Mouse (Mus musculus): Measurements from ENCODE around the gene Slc41a2. TPM values are rescaled to one million over a fixed set of nuclear protein-coding genes. Genes with fewer than 3 reads are reported as not detected.

Slc41a2 gene
- polyA plus RNA-seq, 1 experiment from 2014 or later = 0.52 TPM

DNA sequence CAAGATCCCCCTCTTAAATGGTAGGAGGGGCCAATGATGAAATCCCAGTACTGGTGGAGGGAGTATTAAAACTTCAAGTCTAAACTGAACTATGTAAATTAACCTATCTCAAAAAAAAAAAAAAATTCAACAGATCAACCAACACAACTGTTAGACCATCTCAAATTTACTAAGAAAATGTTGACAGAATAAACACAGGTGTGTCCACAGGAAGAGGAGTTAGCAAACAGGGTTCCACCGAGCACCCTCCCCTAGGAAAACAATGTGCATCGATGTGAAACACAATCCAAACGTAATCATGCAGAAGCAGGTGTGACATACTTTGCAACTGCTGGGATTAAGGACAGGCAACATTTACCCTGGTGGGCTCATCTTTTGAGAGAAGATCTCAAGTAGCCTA is 12.8 kb downstream of the Slc41a2 start:
- Histone ChIP-seq H3K27me3 (ENCODE audit: insufficient read depth, low read length) (no peaks in the 10 kb centered on the region), H3K4me1 (ENCODE audit: insufficient read depth, low read length) (no peaks in the 10 kb centered on the region), H3K36me3 (ENCODE audit: insufficient read depth, low read length) (no peaks in the 10 kb centered on the region), H3K27ac (ENCODE audit: low read length) (no peak overlapping the region), H3K9me3 (ENCODE audit: low read length) (no peaks in the 10 kb centered on the region), H3K4me2 (replicated peaks; ENCODE audit: low read depth, low read length) (no peak overlapping the region), H3K9ac (replicated peaks; ENCODE audit: low read length) (no peak overlapping the region), H3K4me3 (ENCODE audit: low read length) (no peak overlapping the region)
- no peak for ATAC-seq (ENCODE audit: low FRiP score, low TSS enrichment)
- WGBS = 49% methylated on average over 3 of the region's 3 CpGs

DNA sequence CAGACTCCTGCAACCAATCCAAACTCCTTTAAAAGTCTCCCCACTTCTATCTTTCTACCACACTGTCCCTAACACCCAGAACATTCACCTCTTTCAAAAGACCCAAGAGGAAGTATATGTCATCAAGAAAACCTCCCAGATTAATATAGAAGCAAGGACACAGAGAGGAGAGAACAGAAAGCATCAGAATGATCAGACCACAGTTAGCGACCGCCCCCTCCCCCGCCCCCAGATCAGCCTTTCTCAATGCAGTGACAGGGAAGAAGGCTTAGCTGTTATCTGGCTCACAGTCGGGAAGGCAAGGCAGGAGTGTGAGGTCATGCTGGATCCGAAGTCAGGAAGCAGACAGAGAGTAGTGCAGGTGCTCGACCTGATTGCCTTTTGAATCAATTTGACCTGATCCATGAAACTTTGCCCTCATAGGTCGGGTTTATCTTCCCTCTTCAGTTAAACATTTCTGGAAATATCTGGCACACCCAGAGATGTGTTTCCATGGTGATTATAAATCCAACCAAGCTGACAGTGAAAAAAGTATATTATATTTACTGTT is 15.1 kb downstream of the Slc41a2 start:
- Histone ChIP-seq H3K9ac (replicated peaks; ENCODE audit: low read length) (no peak overlapping the region), H3K9me3 (ENCODE audit: low read length) (no peaks in the 10 kb centered on the region), H3K4me3 (ENCODE audit: low read length) (no peak overlapping the region), H3K4me1 (ENCODE audit: insufficient read depth, low read length) (no peaks in the 10 kb centered on the region), H3K36me3 (ENCODE audit: insufficient read depth, low read length) (no peaks in the 10 kb centered on the region), H3K27me3 (ENCODE audit: insufficient read depth, low read length) (no peaks in the 10 kb centered on the region), H3K4me2 (replicated peaks; ENCODE audit: low read depth, low read length) (no peak overlapping the region), H3K27ac (ENCODE audit: low read length) (no peak overlapping the region)
- ATAC-seq (ENCODE audit: low FRiP score, low TSS enrichment) = no peak
- WGBS = 51% methylated on average over 7 of the region's 7 CpGs

DNA sequence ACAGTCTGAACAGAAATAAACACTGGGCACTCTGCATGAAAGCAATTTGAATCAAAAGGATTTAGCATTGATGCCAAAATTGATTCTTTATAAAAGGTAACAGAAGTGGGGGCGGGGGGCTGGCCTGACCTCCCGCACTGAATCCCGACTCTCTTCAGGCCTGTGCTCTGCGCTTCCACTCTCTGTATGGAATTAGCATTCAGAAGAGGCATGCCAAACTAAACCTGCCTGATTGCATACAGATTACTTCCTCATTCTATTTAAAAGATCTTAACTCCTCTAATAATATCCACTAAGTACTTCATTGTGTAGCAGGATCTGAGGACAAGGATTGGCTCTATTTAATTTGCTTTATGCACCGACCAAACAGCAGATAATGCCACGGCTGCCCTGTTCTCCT is 16.2 kb downstream of the Slc41a2 start:
- H3K27ac ChIP-seq (ENCODE audit: low read length) = no peak overlapping the region
- no peak overlapping the region for H3K4me3 ChIP-seq (ENCODE audit: low read length)
- no peaks in the 10 kb centered on the region for H3K27me3 ChIP-seq (ENCODE audit: insufficient read depth, low read length)
- 76% methylated on average over 6 of the region's 6 CpGs for WGBS
- no peak overlapping the region for H3K9ac ChIP-seq (replicated peaks; ENCODE audit: low read length)
- ATAC-seq (ENCODE audit: low FRiP score, low TSS enrichment) = no peak
- H3K36me3 ChIP-seq (ENCODE audit: insufficient read depth, low read length) = no peaks in the 10 kb centered on the region
- H3K4me2 ChIP-seq (replicated peaks; ENCODE audit: low read depth, low read length) = no peak overlapping the region
- H3K9me3 ChIP-seq (ENCODE audit: low read length) = no peaks in the 10 kb centered on the region
- no peaks in the 10 kb centered on the region for H3K4me1 ChIP-seq (ENCODE audit: insufficient read depth, low read length)

DNA sequence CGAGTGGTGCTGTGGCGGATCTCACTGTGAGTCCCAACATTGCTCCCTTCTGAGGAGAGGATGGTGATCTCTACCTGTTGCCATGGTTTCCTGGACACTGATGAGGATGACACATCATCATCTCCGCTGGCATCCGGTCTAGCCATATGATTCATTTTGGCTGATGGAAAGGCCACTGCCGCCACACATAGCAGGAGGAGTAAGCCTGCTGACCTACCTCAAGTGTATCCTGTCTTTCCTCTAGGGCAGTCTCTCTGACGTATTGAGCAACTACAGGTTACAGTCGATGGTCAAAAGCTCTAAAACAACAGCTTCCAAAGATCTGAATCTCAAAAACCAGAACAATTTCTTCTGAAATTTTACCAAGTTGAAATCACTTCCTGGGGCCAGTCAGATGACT is 16.8 kb downstream of the Slc41a2 start:
- no peaks in the 10 kb centered on the region for H3K27me3 ChIP-seq (ENCODE audit: insufficient read depth, low read length)
- no peaks in the 10 kb centered on the region for H3K4me1 ChIP-seq (ENCODE audit: insufficient read depth, low read length)
- H3K9me3 ChIP-seq (ENCODE audit: low read length) = no peaks in the 10 kb centered on the region
- WGBS = 85% methylated on average over 7 of the region's 7 CpGs
- no peak for ATAC-seq (ENCODE audit: low FRiP score, low TSS enrichment)
- no peaks in the 10 kb centered on the region for H3K36me3 ChIP-seq (ENCODE audit: insufficient read depth, low read length)
- H3K4me2 ChIP-seq (replicated peaks; ENCODE audit: low read depth, low read length) = no peak overlapping the region
- H3K9ac ChIP-seq (replicated peaks; ENCODE audit: low read length) = no peak overlapping the region
- no peak overlapping the region for H3K4me3 ChIP-seq (ENCODE audit: low read length)
- no peak overlapping the region for H3K27ac ChIP-seq (ENCODE audit: low read length)

DNA sequence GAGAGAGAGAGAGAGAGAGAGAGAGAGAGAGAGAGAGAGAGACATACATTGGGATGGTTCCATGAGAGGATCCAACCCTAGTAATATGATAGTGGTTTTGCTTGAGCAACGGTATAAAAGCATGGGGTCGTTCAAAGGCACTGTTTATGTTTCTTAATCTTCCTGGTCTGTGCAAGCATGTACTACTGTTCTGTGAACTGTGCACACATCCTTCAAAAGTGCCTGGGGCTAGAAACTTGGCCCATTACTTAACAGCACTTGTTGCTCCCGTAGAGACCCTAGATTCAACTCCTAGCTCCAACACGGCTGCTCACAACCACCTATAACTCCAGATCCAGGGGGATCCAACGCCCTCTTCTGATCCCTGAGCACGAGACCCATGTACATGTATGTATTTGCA is 17.3 kb downstream of the Slc41a2 start:
- no peak overlapping the region for H3K4me3 ChIP-seq (ENCODE audit: low read length)
- no peaks in the 10 kb centered on the region for H3K9me3 ChIP-seq (ENCODE audit: low read length)
- H3K36me3 ChIP-seq (ENCODE audit: insufficient read depth, low read length) = no peaks in the 10 kb centered on the region
- no peaks in the 10 kb centered on the region for H3K4me1 ChIP-seq (ENCODE audit: insufficient read depth, low read length)
- H3K4me2 ChIP-seq (replicated peaks; ENCODE audit: low read depth, low read length) = no peak overlapping the region
- no peaks in the 10 kb centered on the region for H3K27me3 ChIP-seq (ENCODE audit: insufficient read depth, low read length)
- ATAC-seq (ENCODE audit: low FRiP score, low TSS enrichment) = no peak
- no peak overlapping the region for H3K9ac ChIP-seq (replicated peaks; ENCODE audit: low read length)
- H3K27ac ChIP-seq (ENCODE audit: low read length) = no peak overlapping the region
- WGBS = 58% methylated on average over 6 of the region's 6 CpGs

DNA sequence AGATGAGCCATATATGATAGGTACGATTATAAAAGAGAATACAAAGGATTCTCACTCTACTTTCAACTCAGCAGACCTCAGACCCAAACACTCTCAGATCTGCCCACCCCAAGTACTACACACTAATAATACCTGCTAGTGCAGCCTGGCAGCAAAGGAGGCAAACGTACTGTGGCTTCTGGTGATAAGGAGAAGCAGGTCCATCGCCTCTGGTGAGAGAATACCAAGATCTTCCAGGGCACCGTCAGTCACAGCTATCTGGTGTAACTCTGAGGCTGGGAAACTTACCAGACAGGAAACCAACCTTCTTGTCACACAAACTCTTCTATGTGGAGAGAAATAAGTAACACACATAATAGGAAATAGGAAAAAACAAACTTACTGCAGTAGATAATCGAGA is 24.6 kb downstream of the Slc41a2 start:
- Histone ChIP-seq H3K9me3 (ENCODE audit: low read length) (peaks cover 3% of the 10 kb centered on the region; the same call in 1 of the 2 replicates), H3K27ac (ENCODE audit: low read length) (no peak overlapping the region), H3K4me1 (ENCODE audit: insufficient read depth, low read length) (no peaks in the 10 kb centered on the region), H3K36me3 (ENCODE audit: insufficient read depth, low read length) (no peaks in the 10 kb centered on the region), H3K4me3 (ENCODE audit: low read length) (no peak overlapping the region), H3K4me2 (replicated peaks; ENCODE audit: low read depth, low read length) (no peak overlapping the region), H3K9ac (replicated peaks; ENCODE audit: low read length) (no peak overlapping the region), H3K27me3 (ENCODE audit: insufficient read depth, low read length) (no peaks in the 10 kb centered on the region)
- no peak for ATAC-seq (ENCODE audit: low FRiP score, low TSS enrichment)
- WGBS = 86% methylated on average over 5 of the region's 5 CpGs

DNA sequence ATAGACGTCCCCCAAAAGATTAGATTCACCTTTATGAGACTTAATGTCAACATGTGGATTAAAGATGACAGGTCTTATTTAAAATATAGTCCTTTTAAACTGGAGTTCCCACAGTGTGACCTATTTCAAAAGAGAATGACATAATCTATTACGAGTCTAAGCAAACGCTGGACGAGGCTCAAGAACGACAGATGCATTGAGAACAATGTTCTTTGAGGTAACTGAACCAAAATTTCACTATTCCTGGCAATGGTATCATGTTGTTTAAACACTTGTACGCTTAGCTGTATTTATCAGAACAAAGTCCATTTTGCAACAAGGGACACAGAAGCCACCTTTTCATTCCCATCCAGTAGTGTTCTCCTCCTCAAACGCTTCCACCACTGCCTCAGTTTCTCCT is 27.3 kb downstream of the Slc41a2 start:
- Histone ChIP-seq H3K4me2 (replicated peaks; ENCODE audit: low read depth, low read length) (no peak overlapping the region), H3K4me3 (ENCODE audit: low read length) (no peak overlapping the region), H3K4me1 (ENCODE audit: insufficient read depth, low read length) (no peaks in the 10 kb centered on the region), H3K9me3 (ENCODE audit: low read length) (peaks cover 3% of the 10 kb centered on the region; the same call in 1 of the 2 replicates), H3K9ac (replicated peaks; ENCODE audit: low read length) (no peak overlapping the region), H3K27ac (ENCODE audit: low read length) (no peak overlapping the region), H3K27me3 (ENCODE audit: insufficient read depth, low read length) (no peaks in the 10 kb centered on the region), H3K36me3 (ENCODE audit: insufficient read depth, low read length) (no peaks in the 10 kb centered on the region)
- WGBS = 83% methylated on average over 7 of the region's 7 CpGs
- no peak for ATAC-seq (ENCODE audit: low FRiP score, low TSS enrichment)

DNA sequence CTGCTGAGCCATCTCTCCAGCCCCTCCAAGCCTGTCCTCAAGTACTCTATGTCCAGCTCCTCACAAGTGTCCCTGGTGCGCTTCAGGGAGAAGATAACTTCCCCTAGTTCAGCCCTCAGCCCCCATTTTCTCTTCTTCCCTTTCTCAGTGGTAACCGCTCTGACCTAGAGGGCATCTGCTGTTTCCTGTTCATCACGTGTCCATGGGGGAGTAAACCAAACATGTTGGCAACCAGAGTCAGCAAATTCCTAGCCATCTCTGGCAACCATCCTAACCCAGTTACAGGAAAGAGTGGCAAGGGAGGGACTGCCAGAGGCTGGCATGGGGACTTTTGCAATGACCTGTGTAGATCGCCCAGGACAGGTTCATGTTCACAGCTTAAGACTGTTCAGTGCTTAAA is 36.0 kb downstream of the Slc41a2 start:
- Histone ChIP-seq H3K4me1 (ENCODE audit: insufficient read depth, low read length) (0 out of 2 replicates have a peak, but pooled peaks cover 4% of the 10 kb centered on the region), H3K4me2 (replicated peaks; ENCODE audit: low read depth, low read length) (no peak overlapping the region), H3K9me3 (ENCODE audit: low read length) (no peaks in the 10 kb centered on the region), H3K27me3 (ENCODE audit: insufficient read depth, low read length) (no peaks in the 10 kb centered on the region), H3K36me3 (ENCODE audit: insufficient read depth, low read length) (no peaks in the 10 kb centered on the region), H3K27ac (ENCODE audit: low read length) (no peak overlapping the region), H3K4me3 (ENCODE audit: low read length) (no peak overlapping the region), H3K9ac (replicated peaks; ENCODE audit: low read length) (no peak overlapping the region)
- ATAC-seq (ENCODE audit: low FRiP score, low TSS enrichment) = no peak
- WGBS = 54% methylated on average over 4 of the region's 4 CpGs

DNA sequence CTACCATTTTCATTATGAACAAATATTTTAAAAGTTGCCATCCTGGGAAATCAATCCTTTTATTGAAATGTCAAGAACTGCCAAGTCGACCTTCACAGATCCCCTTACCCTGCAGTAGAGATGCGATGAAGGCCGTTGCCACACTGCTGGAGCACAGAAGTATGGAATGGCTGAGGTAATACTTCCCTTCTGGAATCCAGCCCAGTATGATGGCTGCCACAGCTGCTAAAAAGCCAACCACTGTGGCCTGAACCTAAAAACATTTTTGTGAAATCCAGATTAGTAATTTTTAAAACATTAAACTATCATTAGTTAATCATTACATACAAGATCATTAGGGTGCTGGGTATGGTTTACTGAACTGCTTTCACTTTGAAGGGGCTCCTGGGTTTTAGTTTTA is 36.6 kb downstream of the Slc41a2 start:
- H3K9me3 ChIP-seq (ENCODE audit: low read length) = no peaks in the 10 kb centered on the region

DNA sequence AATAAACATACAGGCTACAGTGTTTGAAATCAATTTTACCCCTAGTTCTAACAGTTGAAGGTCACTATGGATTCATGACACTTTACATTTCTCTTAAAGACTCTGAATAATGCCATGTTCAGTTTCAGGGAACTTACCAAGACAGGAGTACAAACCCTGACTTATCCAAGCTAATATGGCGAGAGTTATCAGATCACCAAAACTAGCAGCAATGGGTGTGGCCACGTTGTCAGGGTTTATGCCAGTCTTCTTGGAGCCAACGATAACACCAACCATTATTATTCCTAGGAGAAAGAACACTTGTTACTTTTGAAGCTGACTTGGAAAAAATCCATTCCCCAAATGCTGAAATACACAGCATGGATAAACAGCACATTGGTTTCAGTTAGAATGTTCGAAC is 40.7 kb downstream of the Slc41a2 start:
- 0 out of 2 replicates have a peak, but pooled peaks cover 4% of the 10 kb centered on the region for H3K4me1 ChIP-seq (ENCODE audit: insufficient read depth, low read length)
- 82% methylated on average over 4 of the region's 4 CpGs for WGBS
- H3K4me3 ChIP-seq (ENCODE audit: low read length) = no peak overlapping the region
- no peaks in the 10 kb centered on the region for H3K36me3 ChIP-seq (ENCODE audit: insufficient read depth, low read length)
- no peak overlapping the region for H3K27ac ChIP-seq (ENCODE audit: low read length)
- H3K4me2 ChIP-seq (replicated peaks; ENCODE audit: low read depth, low read length) = no peak overlapping the region
- H3K9ac ChIP-seq (replicated peaks; ENCODE audit: low read length) = no peak overlapping the region
- ATAC-seq (ENCODE audit: low FRiP score, low TSS enrichment) = no peak
- no peaks in the 10 kb centered on the region for H3K27me3 ChIP-seq (ENCODE audit: insufficient read depth, low read length)
- H3K9me3 ChIP-seq (ENCODE audit: low read length) = no peaks in the 10 kb centered on the region

More for the DNA sequence above, 36.6 kb downstream of the Slc41a2 start:
- H3K36me3 ChIP-seq (ENCODE audit: insufficient read depth, low read length) = no peaks in the 10 kb centered on the region
- H3K27me3 ChIP-seq (ENCODE audit: insufficient read depth, low read length) = no peaks in the 10 kb centered on the region
- ATAC-seq (ENCODE audit: low FRiP score, low TSS enrichment) = no peak
- no peak overlapping the region for H3K27ac ChIP-seq (ENCODE audit: low read length)
- H3K4me1 ChIP-seq (ENCODE audit: insufficient read depth, low read length) = 0 out of 2 replicates have a peak, but pooled peaks cover 4% of the 10 kb centered on the region
- no peak overlapping the region for H3K4me2 ChIP-seq (replicated peaks; ENCODE audit: low read depth, low read length)
- no peak overlapping the region for H3K9ac ChIP-seq (replicated peaks; ENCODE audit: low read length)
- WGBS = 60% methylated on average over 3 of the region's 3 CpGs
- H3K4me3 ChIP-seq (ENCODE audit: low read length) = no peak overlapping the region

Data from kidney, embryonic 16.5 days (tissue).